Mouse (Mus musculus) thymus, postnatal 14 days (tissue): Measurements from ENCODE around the gene Myo9a.
"Not testable (repeated sequence)": the region's sequence is repeated elsewhere in the genome, so short reads cannot be mapped to it uniquely, and the experiment has no call there.

Source experiments
- DNase-seq: peaks from one replicate; pipeline ENCODE4 v3.0.0; 2021

Gene Myo9a

GRCm38 (mm10) chr9:59951001-59951750, 200.5 kb downstream of the Myo9a start:
- DNase-seq, result no peak

DNA sequence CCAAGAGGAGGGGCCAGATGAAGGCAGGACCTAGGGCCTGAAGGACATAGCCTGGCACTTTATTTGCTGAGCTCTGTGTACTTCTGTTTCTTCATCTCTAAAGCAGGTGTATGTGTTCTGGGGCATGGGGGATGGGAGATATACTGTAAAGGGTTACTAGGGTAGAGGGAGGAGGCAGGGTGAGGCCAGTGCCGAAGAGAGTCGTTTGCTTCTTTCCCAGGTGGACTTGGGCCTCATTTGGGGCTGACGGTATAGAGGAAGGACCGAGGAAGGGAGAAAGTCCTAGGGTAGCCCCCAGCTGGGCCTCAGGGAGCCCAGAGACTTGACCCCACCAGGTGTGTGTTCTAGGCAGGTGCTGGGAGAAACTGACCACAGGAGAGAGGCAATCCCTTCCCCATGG, 201.2 kb downstream of the Myo9a start:
- DNase-seq, result no peak

DNA sequence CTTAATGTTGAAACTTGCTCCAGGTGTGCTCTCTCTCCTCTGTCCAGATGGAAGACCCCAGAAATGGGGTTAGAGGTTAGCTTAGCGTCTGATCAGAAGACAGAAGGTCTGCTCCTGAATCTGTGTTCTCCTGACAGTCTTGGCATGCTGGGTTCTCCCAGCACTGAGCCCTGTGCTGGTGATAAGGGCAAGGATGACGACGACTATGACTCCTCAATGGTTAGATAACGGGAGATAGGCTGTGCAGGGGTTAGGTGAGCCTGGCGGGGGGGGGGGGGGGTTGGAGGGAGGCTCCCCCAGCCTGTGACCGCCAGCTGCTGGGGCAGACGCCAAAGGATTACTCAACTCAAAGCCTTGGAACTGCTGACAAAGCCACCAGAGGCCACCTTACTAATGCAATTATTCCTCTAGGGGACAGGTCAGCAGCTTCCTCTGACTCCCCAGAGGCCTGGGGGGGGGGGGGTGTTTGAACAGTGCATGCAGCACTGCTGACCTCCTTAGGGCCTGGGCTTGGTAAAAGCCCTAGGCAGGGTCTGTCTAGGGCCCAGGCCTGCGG, 201.9 kb downstream of the Myo9a start:
- DNase-seq, result no peak

DNA sequence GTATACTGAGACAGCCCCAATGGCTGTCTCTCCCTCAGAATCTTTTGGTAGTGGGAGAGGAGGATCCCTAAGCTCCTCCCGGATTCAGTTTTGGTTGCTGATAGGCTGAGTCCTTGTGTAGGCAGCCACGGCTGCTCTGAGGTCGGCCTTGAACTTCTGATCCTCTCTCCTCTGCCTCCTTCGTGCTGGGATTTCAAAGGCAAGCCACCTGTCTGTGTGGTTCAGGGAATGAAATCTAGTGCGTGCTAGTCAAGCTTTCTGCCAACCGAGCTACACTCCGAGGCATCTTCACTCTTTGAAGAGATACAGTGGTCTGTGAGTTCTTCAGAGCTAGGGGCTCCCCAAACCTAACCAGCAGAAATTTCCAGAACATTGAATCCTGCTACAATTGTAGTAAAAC, 202.9 kb downstream of the Myo9a start:
- DNase-seq, result no peak

DNA sequence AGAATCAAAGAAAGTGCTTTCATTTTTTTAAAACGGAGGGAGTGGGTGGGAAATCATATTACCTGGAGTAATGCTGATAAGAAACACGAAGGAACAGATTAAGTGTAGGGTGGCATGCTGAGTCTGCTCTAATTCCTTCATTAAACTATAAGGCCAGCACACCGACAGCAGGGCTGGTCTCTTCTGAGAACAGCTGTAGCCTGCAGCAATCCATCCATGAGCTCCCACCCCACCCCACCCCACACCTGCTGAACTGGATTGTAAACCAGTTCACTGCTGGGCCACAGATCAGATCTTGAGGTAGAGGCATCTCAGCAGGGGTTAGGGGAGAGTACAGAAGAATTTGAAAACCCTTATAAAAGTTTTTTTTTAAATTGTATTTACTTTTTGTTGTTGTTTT, 204.5 kb downstream of the Myo9a start:
- no peak for DNase-seq

DNA sequence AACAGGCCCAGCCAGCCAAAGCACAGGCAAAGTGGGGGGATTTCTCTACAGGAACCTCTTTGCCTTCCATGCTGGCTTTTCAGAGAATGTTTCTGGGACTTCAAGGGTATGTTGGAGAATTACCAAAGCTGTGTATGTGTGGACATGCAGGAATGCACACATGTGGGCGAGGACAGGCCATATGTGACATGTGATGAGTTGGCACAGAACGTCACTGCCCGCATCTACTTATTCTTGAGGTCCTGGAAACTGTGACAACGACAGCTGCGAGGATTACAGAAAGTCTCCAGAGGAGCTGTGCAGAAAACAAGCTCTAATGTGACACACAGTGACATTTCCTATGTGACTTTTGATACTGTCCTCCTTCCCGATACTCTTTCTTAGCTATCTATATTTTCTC, 205.0 kb downstream of the Myo9a start:
- no peak for DNase-seq

DNA sequence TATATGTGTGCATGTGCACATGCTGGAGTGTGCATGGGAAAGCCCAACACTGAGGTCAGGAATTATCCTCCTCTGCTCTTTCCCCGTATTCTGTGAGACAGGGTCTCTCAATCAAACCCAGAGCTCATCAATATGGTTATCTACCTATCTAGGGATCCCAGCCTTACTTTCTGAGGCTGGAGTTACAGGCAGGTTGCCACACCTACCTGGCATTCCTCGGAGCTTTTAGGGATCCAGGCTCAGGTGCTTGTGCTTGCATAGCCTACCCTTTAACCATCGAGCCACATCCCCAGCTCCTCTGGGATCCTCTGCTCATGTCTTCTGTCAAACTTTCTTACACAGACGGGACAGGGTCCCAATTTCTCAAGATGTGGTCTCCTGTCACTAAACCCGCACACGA, 205.8 kb downstream of the Myo9a start:
- DNase-seq, result no peak

GRCm38 (mm10) chr9:59958115-59958514, 207.4 kb downstream of the Myo9a start:
- DNase-seq, result not testable (repeated sequence)

GRCm38 (mm10) chr9:59959276-59959675, 208.6 kb downstream of the Myo9a start:
- peak; percentile 90 for DNase-seq

DNA sequence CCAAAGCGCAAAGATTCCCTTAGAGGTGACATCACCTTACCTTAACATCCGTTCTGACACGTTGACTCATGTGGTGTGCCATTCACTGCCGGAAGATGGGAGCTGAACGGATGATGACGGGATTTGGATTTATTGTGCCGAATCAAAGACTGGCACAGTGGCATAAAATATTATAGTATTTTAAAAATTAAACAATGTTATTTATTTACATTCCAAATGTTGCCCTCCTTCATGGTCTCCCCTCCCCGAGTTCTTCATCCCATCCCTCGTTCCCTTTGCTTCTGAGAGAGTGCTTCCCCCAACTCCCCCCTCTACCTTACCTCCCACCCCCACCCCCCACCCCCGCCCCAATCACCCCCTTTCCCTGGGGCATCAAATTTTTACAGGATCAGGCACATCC, 209.9 kb downstream of the Myo9a start, which contains the start of gene Nr2e3:
Gene Nr2e3 (minus strand): TSS at position 101 of the 400 bp plus-strand sequence.
- no peak for DNase-seq

DNA sequence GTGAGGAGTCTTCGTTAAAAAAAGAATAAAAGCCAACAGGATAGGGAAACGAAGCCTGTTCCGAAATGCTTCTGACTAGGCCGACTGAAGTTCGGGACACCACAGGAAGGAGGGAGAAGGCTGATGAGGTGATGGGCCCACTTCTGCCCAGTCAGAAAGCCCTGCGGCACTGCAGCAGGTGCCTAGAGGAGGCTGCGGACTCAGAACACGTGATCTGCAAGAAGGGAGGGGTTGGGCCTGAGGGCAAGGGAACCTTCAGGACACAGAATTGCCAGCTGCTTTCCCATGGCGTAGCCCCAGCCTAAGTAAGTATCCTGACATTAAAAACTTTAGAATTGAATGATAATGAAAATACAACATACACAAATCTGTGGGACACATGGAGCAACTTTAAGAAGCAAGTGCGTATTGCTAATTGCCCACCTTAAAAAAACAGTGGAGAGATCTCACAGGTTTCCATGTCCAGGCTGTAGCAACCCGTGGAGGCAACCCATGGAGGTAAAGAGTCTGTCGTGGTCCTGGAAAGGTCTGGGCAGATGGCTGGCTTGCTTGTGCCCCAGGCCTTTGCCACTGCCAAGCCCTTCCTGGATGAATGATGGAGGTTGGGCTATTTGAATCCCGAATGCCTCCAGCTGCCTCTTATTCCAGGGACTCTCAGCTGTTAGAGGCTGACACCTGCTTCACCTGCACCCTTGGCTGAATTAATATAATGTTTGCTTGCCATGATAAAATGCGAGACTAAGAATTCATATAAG, 210.7 kb downstream of the Myo9a start:
- no peak for DNase-seq

GRCm38 (mm10) chr9:59964367-59964766, 213.7 kb downstream of the Myo9a start:
- DNase-seq, result no peak

DNA sequence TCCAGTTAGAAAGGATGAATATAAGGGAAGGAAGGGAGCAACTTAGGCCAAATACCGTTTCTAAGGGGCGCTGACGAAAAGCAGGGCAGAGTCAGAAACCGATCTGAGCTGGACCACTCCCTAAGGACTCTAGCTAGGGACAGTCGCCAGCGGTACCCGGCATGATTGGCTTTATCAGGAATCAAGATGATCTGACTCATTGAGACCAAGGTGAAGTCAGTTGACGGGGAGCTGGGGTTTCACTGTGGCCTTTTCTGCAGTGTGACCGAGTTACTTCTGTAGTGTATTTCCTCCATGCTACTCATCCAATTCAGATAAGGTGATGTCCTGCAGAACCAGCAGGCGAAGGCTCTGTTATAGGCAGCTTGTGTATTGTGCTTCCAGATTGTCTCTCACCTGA, 214.3 kb downstream of the Myo9a start:
- no peak for DNase-seq

- peak; percentile 71 for DNase-seq
Observed at GRCm38 (mm10) chr9:59969383-59969782, 218.7 kb downstream of the Myo9a start.

- DNase-seq, result no peak
Observed at GRCm38 (mm10) chr9:59971263-59971662, 220.6 kb downstream of the Myo9a start.
